Mouse (Mus musculus) limb, embryonic 14.5 days (tissue): ENCODE measurements at regions not wholly inside any gene's neighbourhood (a gene's known extent, or its start where the extent isn't known, plus 50 kb on each side); places are given as distances from the start of the nearest gene placed in this dataset.
A peak's percentile ranks its signal among the peaks of the same experiment; 100 is the strongest.

Experiments
- ATAC-seq: fragments of 200-750 bp; cut with Nextera tagmentation; 2 replicates; pipeline ENCODE4 v1.8.0; 2017; ENCODE audit warnings: low read depth, moderate number of reproducible peaks, moderate TSS enrichment; ENCODE audit not compliant: low FRiP score
- DNase-seq: peaks from one replicate; pipeline ENCODE4 v3.0.0-alpha.2; 2015; ENCODE audit warnings: low spot score
- H3K27ac ChIP-seq: fragments of 300-500 bp; sonication (generic); replicated peaks from 2 replicates; pipeline ENCODE4 v1.5.1; 2014; ENCODE audit warnings: low read depth, mild to moderate bottlenecking, low read length, moderate library complexity, mixed read lengths
- H3K27me3 ChIP-seq: fragments of 300-500 bp; sonication (generic); 2 replicates; pipeline ENCODE4 v1.6.1; 2014; ENCODE audit warnings: low read length, mixed read lengths; ENCODE audit not compliant: control insufficient read depth, insufficient read depth
- H3K36me3 ChIP-seq: fragments of 300-500 bp; sonication (generic); 2 replicates; pipeline ENCODE4 v1.6.1; 2014; ENCODE audit warnings: mild to moderate bottlenecking, low read length, moderate library complexity, mixed read lengths; ENCODE audit not compliant: control insufficient read depth, insufficient read depth
- H3K4me1 ChIP-seq: fragments of 300-500 bp; sonication (generic); 2 replicates; pipeline ENCODE4 v1.6.1; 2014; ENCODE audit warnings: antibody characterized with exemption, low read length, mixed read lengths; ENCODE audit not compliant: control insufficient read depth, insufficient read depth
- H3K4me2 ChIP-seq: fragments of 300-500 bp; sonication (generic); replicated peaks from 2 replicates; pipeline ENCODE4 v1.6.1; 2014; ENCODE audit warnings: low read depth, mild to moderate bottlenecking, low read length, moderate library complexity; ENCODE audit not compliant: severe bottlenecking
- H3K4me3 ChIP-seq: fragments of 300-500 bp; sonication (generic); replicated peaks from 2 replicates; pipeline ENCODE4 v1.5.1; 2014; ENCODE audit warnings: low read length
- H3K9ac ChIP-seq: fragments of 300-500 bp; sonication (generic); 2 replicates; pipeline ENCODE4 v1.6.1; 2014; ENCODE audit warnings: mild to moderate bottlenecking, low read depth, low read length, moderate library complexity; ENCODE audit not compliant: severe bottlenecking
- H3K9me3 ChIP-seq: fragments of 300-500 bp; sonication (generic); 2 replicates; pipeline ENCODE4 v1.6.1; 2016; ENCODE audit warnings: low read length; ENCODE audit not compliant: control insufficient read depth
- POLR2A ChIP-seq: fragments of 200-500 bp; IDR thresholded peaks from 2 replicates; pipeline ENCODE4 v1.8.0; 2012; ENCODE audit warnings: inconsistent platforms, mild to moderate bottlenecking, moderate library complexity, borderline replicate concordance; ENCODE audit not compliant: insufficient read depth, insufficient read length; ENCODE audit errors: extremely low read depth
- WGBS: fragments of 180-500 bp; shearing (Covaris S2); extraction: QIAGEN DNeasy Blood & Tissue Kit; methylation state at CpG from one replicate; pipeline ENCODE4 v1.1.7; 2014; 5-methylcytosine and 5-hydroxymethylcytosine counted together

DNA sequence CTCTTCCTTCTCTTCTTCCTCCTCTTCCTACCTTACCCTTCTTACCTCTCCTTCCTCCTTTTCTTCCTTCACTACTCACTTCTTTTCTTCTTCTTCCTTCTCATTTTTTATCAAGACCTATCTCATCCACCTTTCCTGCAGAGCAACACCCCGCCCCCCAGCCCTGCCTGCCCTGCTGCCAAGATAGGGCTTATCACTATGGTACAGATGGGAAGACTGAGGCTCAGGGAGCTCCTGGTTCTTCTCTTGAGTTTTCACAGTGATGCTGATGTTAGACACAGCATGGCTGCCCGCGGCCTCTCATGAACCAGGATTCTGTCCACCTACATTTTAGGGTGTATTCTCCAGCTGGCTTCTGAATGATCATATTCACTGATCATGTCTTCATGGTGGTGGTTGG is 100.0 kb upstream of the Mki67 start:
- Histone ChIP-seq H3K4me3 (no peak overlapping the region), H3K4me1 (no peaks in the 10 kb centered on the region), H3K9me3 (no peaks in the 10 kb centered on the region), H3K4me2 (no peak overlapping the region), H3K36me3 (no peaks in the 10 kb centered on the region), H3K9ac (no peak overlapping the region), H3K27me3 (no peaks in the 10 kb centered on the region), H3K27ac (no peak overlapping the region)
- TF ChIP-seq POLR2A, result no peak
- ATAC-seq (no peak), DNase-seq (no peak)
- WGBS, result 91% methylated on average over 3 of the region's 3 CpGs

DNA sequence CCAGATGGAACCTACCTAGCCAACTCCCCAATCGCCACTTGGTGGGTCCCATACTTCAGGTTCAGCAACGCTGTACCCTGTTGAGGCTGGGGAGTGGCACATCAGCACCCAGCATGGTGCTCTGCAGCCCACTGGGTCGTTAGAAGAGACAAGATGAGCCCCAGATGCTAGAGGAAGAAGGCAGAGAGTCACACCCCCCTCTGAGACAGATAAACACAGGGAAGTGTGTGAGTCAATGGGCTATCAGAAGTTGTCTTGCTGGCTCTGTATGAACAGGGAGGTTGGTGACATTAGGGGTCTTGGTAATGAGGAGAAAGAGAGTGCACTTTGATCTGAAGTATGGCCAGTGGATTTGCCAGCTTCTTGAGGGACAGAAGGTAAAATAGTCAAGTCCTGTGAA is 101.7 kb upstream of the Mki67 start:
- no peak overlapping the region for H3K4me2 ChIP-seq
- H3K4me3 ChIP-seq, result no peak overlapping the region
- H3K27ac ChIP-seq, result no peak overlapping the region
- no peak for DNase-seq
- no peaks in the 10 kb centered on the region for H3K36me3 ChIP-seq
- no peaks in the 10 kb centered on the region for H3K4me1 ChIP-seq
- no peaks in the 10 kb centered on the region for H3K27me3 ChIP-seq
- WGBS, result 62% methylated on average over 3 of the region's 3 CpGs
- no peak for TF ChIP-seq POLR2A
- H3K9ac ChIP-seq, result no peak overlapping the region
- no peak for ATAC-seq
- H3K9me3 ChIP-seq, result no peaks in the 10 kb centered on the region

DNA sequence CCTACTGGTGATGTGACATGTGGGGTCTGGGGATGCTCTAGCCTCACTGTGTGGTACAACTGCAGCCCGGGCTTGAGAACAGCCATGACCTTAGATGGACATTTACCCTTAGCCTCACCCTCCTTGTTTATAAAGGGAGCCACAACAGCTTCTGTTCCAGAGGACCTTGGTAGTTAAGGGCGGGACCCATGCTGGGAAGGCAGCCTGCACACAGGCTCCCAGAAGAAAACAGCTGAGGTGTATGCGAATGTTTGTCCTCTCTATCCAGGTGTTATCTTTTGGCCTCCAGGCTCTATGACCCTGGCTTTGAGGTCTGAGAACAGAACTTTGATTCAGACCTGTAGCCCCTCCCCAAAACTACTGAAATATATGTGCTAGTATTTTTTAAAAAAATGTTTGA is 102.1 kb upstream of the Mki67 start:
- no peak overlapping the region for H3K9ac ChIP-seq
- no peak overlapping the region for H3K4me2 ChIP-seq
- DNase-seq (no peak), ATAC-seq (no peak)
- WGBS, result 76% methylated on average over 3 of the region's 3 CpGs
- H3K4me1 ChIP-seq, result no peaks in the 10 kb centered on the region
- no peak overlapping the region for H3K4me3 ChIP-seq
- no peak overlapping the region for H3K27ac ChIP-seq
- H3K9me3 ChIP-seq, result no peaks in the 10 kb centered on the region
- H3K27me3 ChIP-seq, result no peaks in the 10 kb centered on the region
- H3K36me3 ChIP-seq, result no peaks in the 10 kb centered on the region
- no peak for TF ChIP-seq POLR2A

DNA sequence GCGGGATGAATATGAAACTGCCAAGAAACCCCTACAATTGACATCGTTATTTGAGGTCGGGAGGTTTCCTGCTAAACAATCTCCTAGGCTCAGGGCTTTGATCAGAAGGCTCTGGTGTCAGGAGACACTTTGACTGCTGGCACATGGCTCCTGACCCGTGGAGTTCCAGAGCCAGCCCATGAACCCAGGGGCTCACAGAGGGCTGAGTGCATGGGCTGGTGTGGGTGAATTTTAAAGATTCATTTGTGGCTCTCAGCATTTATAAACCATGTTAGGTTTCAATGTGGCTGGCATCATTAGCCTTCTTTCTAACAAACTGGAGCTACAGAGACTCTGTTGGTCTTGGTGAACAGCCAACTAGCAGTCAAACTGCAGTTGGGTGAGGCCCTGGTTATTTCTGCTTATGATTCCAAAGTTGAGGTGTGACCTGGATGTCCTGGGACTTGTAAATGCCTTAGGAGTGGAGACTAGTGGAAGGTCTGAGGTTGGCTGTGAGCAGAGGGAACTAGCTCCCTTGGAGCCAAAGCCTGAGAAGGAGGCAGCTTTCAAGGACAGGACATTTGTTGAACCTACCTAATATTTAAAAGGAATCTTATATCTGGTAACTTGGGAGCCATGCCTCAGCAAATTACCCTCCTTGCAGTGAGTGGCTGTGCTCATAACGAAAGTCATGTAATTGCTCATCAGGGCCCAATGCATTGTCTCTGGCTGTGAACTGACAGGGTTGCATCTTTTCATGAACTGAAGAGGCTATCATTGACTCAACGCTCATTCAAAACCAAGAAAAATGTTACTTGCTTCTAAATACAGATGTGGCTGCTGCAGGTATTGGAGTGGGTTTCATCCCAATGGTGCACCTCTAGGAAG is 108.0 kb upstream of the Mki67 start:
- Histone ChIP-seq H3K4me2 (no peak overlapping the region), H3K4me3 (no peak overlapping the region), H3K9ac (no peak overlapping the region), H3K36me3 (no peaks in the 10 kb centered on the region), H3K4me1 (peaks cover 10% of the 10 kb centered on the region; the same call in 1 of the 2 replicates), H3K27ac (peak overlapping the region; percentile 43; the same call in 1 of the 2 replicates), H3K9me3 (no peaks in the 10 kb centered on the region), H3K27me3 (no peaks in the 10 kb centered on the region)
- no peak for TF ChIP-seq POLR2A
- DNase-seq, result peak; percentile 61
- no peak; the same call in 1 of the 2 replicates for ATAC-seq
- 43% methylated on average over 6 of the region's 6 CpGs for WGBS

DNA sequence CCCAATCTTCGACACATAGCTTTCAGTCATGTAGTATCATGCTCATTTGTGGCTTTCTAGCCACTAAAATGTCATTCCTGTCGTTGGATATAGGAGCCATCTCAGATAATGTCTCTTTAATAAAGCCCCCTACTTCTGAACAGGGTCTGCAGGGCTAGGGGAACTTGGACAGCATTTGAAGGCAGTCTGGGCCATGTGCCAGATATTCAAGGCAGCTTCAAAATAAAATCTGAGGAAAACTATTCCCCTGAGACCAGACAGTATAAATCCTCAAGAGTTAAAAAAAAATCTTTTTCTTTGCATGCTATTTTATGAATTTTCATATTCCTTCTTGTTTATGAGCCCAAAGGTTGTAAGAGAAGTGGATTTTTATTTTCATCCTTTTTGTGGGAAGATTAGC is 113.1 kb upstream of the Mki67 start:
- no peak for TF ChIP-seq POLR2A
- H3K27ac ChIP-seq, result no peak overlapping the region
- H3K9ac ChIP-seq, result no peak overlapping the region
- no peak overlapping the region for H3K4me2 ChIP-seq
- peaks cover 11% of the 10 kb centered on the region; the same call in 1 of the 2 replicates for H3K4me1 ChIP-seq
- 0 out of 2 replicates have a peak, but pooled peaks cover 3% of the 10 kb centered on the region for H3K27me3 ChIP-seq
- no peak for ATAC-seq
- H3K4me3 ChIP-seq, result no peak overlapping the region
- 48% methylated on average over 2 of the region's 2 CpGs for WGBS
- no peaks in the 10 kb centered on the region for H3K36me3 ChIP-seq
- DNase-seq, result peak; percentile 54
- no peaks in the 10 kb centered on the region for H3K9me3 ChIP-seq
